Mouse (Mus musculus) limb, embryonic 14.5 days (tissue): ENCODE measurements around the gene Lnp1. TPM values are rescaled to one million over a fixed set of nuclear protein-coding genes. Genes with fewer than 3 reads are reported as not detected.
"Not testable (repeated sequence)": the region's sequence is repeated elsewhere in the genome, so short reads cannot be mapped to it uniquely, and the experiment has no call there.

Source experiments
- ATAC-seq: fragments of 200-750 bp; cut with Nextera tagmentation; 2 replicates; pipeline ENCODE4 v1.8.0; 2017; ENCODE audit warnings: low read depth, moderate number of reproducible peaks, moderate TSS enrichment; ENCODE audit not compliant: low FRiP score
- DNase-seq: peaks from one replicate; pipeline ENCODE4 v3.0.0-alpha.2; 2015; ENCODE audit warnings: low spot score
- H3K27ac ChIP-seq: fragments of 300-500 bp; sonication (generic); replicated peaks from 2 replicates; pipeline ENCODE4 v1.5.1; 2014; ENCODE audit warnings: low read depth, mild to moderate bottlenecking, low read length, moderate library complexity, mixed read lengths
- H3K27me3 ChIP-seq: fragments of 300-500 bp; sonication (generic); 2 replicates; pipeline ENCODE4 v1.6.1; 2014; ENCODE audit warnings: low read length, mixed read lengths; ENCODE audit not compliant: control insufficient read depth, insufficient read depth
- H3K36me3 ChIP-seq: fragments of 300-500 bp; sonication (generic); 2 replicates; pipeline ENCODE4 v1.6.1; 2014; ENCODE audit warnings: mild to moderate bottlenecking, low read length, moderate library complexity, mixed read lengths; ENCODE audit not compliant: control insufficient read depth, insufficient read depth
- H3K4me1 ChIP-seq: fragments of 300-500 bp; sonication (generic); 2 replicates; pipeline ENCODE4 v1.6.1; 2014; ENCODE audit warnings: antibody characterized with exemption, low read length, mixed read lengths; ENCODE audit not compliant: control insufficient read depth, insufficient read depth
- H3K4me2 ChIP-seq: fragments of 300-500 bp; sonication (generic); replicated peaks from 2 replicates; pipeline ENCODE4 v1.6.1; 2014; ENCODE audit warnings: low read depth, mild to moderate bottlenecking, low read length, moderate library complexity; ENCODE audit not compliant: severe bottlenecking
- H3K4me3 ChIP-seq: fragments of 300-500 bp; sonication (generic); replicated peaks from 2 replicates; pipeline ENCODE4 v1.5.1; 2014; ENCODE audit warnings: low read length
- H3K9ac ChIP-seq: fragments of 300-500 bp; sonication (generic); 2 replicates; pipeline ENCODE4 v1.6.1; 2014; ENCODE audit warnings: mild to moderate bottlenecking, low read depth, low read length, moderate library complexity; ENCODE audit not compliant: severe bottlenecking
- H3K9me3 ChIP-seq: fragments of 300-500 bp; sonication (generic); 2 replicates; pipeline ENCODE4 v1.6.1; 2016; ENCODE audit warnings: low read length; ENCODE audit not compliant: control insufficient read depth
- POLR2A ChIP-seq: fragments of 200-500 bp; IDR thresholded peaks from 2 replicates; pipeline ENCODE4 v1.8.0; 2012; ENCODE audit warnings: inconsistent platforms, mild to moderate bottlenecking, moderate library complexity, borderline replicate concordance; ENCODE audit not compliant: insufficient read depth, insufficient read length; ENCODE audit errors: extremely low read depth
- WGBS: fragments of 180-500 bp; shearing (Covaris S2); extraction: QIAGEN DNeasy Blood & Tissue Kit; methylation state at CpG from one replicate; pipeline ENCODE4 v1.1.7; 2014; 5-methylcytosine and 5-hydroxymethylcytosine counted together
- polyA plus RNA-seq, 2 experiments: library from polyadenylated mRNA; depleted of rRNA in 1 of 2; stranded (reverse) in 1 of 2; unstranded in 1 of 2; fragments of >200 nt; fragmentation: Nextera tagmentation in 1 of 2; extraction: Ambion mirVana in 1 of 2; gene quantifications; 2 replicates each; pipeline versions ENCODE4 v1.2.1 to v1.2.3; 2012 to 2014

Lnp1 gene
- polyA plus RNA-seq, 2 experiments = 0.10 TPM; not detected in 1

DNA sequence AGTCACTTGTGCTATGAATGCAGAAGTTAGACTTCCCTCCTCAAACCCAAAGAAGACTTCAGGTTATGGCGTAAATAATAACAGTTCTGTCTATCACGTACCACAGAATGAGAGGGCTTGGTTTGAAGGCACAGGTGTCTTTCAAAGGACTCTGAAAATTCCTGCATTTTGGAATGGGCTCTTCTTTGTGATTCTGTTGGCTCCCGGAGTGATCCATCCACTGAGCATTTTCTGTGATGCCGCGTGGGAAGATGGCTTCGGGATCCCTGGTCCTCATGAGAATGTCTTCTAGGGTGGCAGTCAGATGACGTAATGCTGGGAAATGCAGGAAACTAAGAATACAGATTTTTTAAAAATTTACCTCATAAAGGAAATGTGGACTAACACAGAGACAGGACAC, 10.6 kb downstream of the Lnp1 start:
- Histone ChIP-seq H3K4me3 (no peak overlapping the region), H3K27me3 (no peaks in the 10 kb centered on the region), H3K4me2 (no peak overlapping the region), H3K4me1 (no peaks in the 10 kb centered on the region), H3K9ac (no peak overlapping the region), H3K36me3 (no peaks in the 10 kb centered on the region), H3K9me3 (no peaks in the 10 kb centered on the region), H3K27ac (no peak overlapping the region)
- no peak for ATAC-seq
- DNase-seq = no peak
- 85% methylated on average over 7 of the region's 7 CpGs for WGBS
- TF ChIP-seq POLR2A = no peak

DNA sequence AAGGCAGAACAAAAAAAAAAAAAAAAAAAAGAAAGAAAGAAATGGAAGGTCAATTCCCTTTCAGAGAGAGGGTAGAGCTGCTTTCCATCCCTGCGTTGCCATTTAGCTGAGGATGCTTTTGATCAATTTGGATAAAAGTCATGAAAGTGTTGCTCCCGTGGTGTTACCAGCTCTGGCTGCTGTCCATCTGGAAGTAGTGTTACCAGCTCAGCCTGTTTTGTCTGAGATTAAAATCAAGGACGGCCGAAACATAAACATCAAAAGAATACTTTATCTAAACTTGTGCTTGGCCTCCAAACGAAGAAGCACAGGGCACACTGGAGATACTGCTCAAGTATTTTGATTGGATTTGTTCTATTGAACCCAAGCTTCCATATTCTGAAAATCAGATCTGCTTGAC, 18.9 kb downstream of the Lnp1 start:
- H3K9me3 ChIP-seq = no peaks in the 10 kb centered on the region
- DNase-seq (no peak), ATAC-seq (no peak)
- whole genome bisulfite sequencing = 57% methylated on average over 5 of the region's 5 CpGs
- TF ChIP-seq POLR2A = no peak
- no peaks in the 10 kb centered on the region for H3K4me1 ChIP-seq
- no peak overlapping the region for H3K27ac ChIP-seq
- no peaks in the 10 kb centered on the region for H3K36me3 ChIP-seq
- H3K4me3 ChIP-seq = no peak overlapping the region
- no peaks in the 10 kb centered on the region for H3K27me3 ChIP-seq
- H3K9ac ChIP-seq = no peak overlapping the region
- H3K4me2 ChIP-seq = no peak overlapping the region

DNA sequence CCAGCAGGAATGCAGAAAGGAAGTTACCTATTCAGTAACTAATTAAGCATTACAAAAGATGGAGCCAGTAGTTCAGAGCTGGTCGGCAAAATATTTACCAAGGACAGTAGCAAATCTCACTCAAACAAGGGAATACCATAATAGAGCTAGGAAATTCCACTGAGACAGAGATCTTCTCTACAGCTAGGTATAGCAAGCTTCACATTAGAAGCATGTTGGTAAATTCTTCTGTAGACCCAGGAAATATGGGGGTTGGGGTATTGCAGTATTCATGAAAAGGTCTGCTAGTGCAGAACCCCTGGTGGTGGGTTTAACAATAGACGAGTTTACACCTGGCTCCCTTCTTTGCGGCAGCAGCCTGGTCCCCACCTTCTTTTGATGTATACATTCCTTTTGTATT, 25.7 kb downstream of the Lnp1 start:
- H3K9ac ChIP-seq, H3K27me3 ChIP-seq, H3K4me2 ChIP-seq, ATAC-seq, H3K27ac ChIP-seq, H3K36me3 ChIP-seq, H3K4me3 ChIP-seq, H3K4me1 ChIP-seq, H3K9me3 ChIP-seq, DNase-seq: not testable (repeated sequence)
- WGBS = 53% methylated on average over 3 of the region's 3 CpGs

DNA sequence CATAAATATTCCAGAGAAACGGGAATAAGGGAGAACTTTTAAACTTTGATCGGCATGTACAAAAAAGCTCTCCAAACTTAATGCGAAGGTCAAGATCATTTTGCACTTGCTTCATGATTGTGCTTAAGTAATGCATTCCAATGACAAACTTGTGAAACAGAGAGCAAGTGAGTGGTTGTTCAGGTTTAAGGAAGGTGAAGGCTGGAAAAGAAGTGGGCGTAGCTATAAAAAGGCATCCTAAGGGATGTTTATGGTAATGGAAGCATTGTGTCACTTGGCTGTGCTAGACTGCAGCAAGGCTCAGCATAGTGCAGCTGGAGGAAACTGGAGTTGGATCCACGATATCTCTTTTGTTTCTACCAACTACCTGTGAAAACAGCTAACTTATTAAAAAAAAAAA, 36.3 kb downstream of the Lnp1 start:
- Histone ChIP-seq H3K27me3 (no peaks in the 10 kb centered on the region), H3K4me2 (no peak overlapping the region), H3K4me3 (no peak overlapping the region), H3K27ac (no peak overlapping the region), H3K9ac (no peak overlapping the region), H3K9me3 (no peaks in the 10 kb centered on the region), H3K36me3 (no peaks in the 10 kb centered on the region), H3K4me1 (no peaks in the 10 kb centered on the region)
- no peak for TF ChIP-seq POLR2A
- WGBS = 88% methylated on average over 5 of the region's 5 CpGs
- DNase-seq (no peak), ATAC-seq (no peak)

DNA sequence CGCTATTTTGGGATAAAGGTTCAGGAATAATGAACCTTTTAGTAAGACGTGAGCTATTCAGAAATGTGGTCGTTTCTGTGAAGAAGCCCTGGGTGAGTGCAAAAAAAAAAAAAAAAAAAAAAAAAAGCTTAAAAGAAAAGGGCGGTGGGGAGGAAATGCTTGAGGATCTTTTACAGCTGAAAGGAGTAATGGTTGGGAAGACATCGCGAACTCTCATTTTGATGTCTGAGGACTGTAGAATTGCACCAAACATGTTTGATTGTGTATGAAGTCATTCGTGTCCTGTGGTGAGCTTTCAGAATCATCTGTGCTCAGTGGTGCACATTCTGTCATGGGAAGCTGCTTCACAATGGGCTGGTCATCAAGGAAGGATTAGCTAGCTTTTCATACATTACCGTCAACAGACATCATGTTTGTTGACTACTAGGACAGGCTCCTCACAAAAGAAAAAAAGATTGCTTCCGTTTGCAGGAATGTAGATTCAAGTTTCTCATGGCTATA, 41.2 kb downstream of the Lnp1 start:
- ATAC-seq (no peak), DNase-seq (no peak)
- H3K27me3 ChIP-seq = no peaks in the 10 kb centered on the region
- no peak for TF ChIP-seq POLR2A
- H3K9ac ChIP-seq = peak overlapping the region; percentile 52; the same call in 1 of the 2 replicates
- no peaks in the 10 kb centered on the region for H3K9me3 ChIP-seq
- no peaks in the 10 kb centered on the region for H3K36me3 ChIP-seq
- 30% methylated on average over 9 of the region's 9 CpGs for WGBS
- peak overlapping the region; percentile 44; the same call in 1 of the 2 replicates for H3K27ac ChIP-seq
- H3K4me2 ChIP-seq = peak overlapping the region; percentile 44
- no peaks in the 10 kb centered on the region; the same call in 1 of the 2 replicates for H3K4me1 ChIP-seq
- peak overlapping the region; percentile 45 for H3K4me3 ChIP-seq

- ATAC-seq = peak; percentile 100
- H3K27me3 ChIP-seq = no peaks in the 10 kb centered on the region
- H3K4me1 ChIP-seq = no peaks in the 10 kb centered on the region; the same call in 1 of the 2 replicates
- H3K4me3 ChIP-seq = peak within 1 kb of the TSS; percentile 45
- H3K4me2 ChIP-seq = peak within 1 kb of the TSS; percentile 44
- peak within 1 kb of the TSS; percentile 48 for H3K27ac ChIP-seq
- TF ChIP-seq POLR2A = peak; percentile 91; the same call in 1 of the 2 replicates
- 3% methylated on average over 25 of the region's 25 CpGs for WGBS
- peak; percentile 97 for DNase-seq
- H3K9me3 ChIP-seq = no peaks in the 10 kb centered on the region
- H3K36me3 ChIP-seq = no peaks in the 10 kb centered on the region
- peak within 1 kb of the TSS; percentile 52 for H3K9ac ChIP-seq
Measured at GRCm38 (mm10) chr16:56885824-56886615, 41.8 kb downstream of the Lnp1 start, which contains the start of gene Tmem45a. Tmem45a (minus strand) TSS chr16:56886166.
